Comparison of ENCODE assay signal across 7 mouse cellular contexts in genomic region chr13:49306771-49307310, GRCm38 (mm10). TPM values are rescaled to one million over a fixed set of nuclear protein-coding genes. Genes with fewer than 3 reads are reported as not detected.
DNase-seq lines count a peak whose midpoint lies in the region; ATAC-seq and TF ChIP-seq lines count a peak whose summit lies in the region.

No protein-coding gene starts in this region.

- peaks cover 30% of the 10 kb centered on the region for H3K4me1 ChIP-seq in embryonic facial prominence, embryonic 10.5 days
- peaks cover 3% of the 10 kb centered on the region; the same call in 1 of the 2 replicates for H3K4me1 ChIP-seq in intestine, postnatal 0 days (replicated peaks; ENCODE audit: control insufficient read depth, insufficient read depth, low read length)
- peaks cover 7% of the 10 kb centered on the region; the same call in 1 of the 2 replicates for H3K4me1 ChIP-seq in small intestine, adult 2 months (ENCODE audit: control insufficient read depth, insufficient read depth, insufficient read length, low read length)

- H3K36me3 ChIP-seq in embryonic facial prominence, embryonic 10.5 days (replicated peaks): no peaks in the 10 kb centered on the region; the same call in 1 of the 2 replicates
- no peaks in the 10 kb centered on the region for H3K36me3 ChIP-seq in intestine, postnatal 0 days (ENCODE audit: control insufficient read depth, insufficient read depth)
- H3K36me3 ChIP-seq in small intestine, adult 2 months (ENCODE audit: control insufficient read depth, insufficient read depth, low read length): no peaks in the 10 kb centered on the region

- no peak for TF ChIP-seq POLR2A in small intestine, adult 2 months (IDR thresholded peaks at IDR 0.05; ENCODE audit: low read depth, low read length)

- no peak for TF ChIP-seq CTCF in left cerebral cortex, adult 2 months (IDR thresholded peaks at IDR 0.05)
- no peak for TF ChIP-seq CTCF in intestine, postnatal 0 days (IDR thresholded peaks at IDR 0.05; ENCODE audit: low read depth)
- no peak for TF ChIP-seq CTCF in small intestine, adult 2 months (IDR thresholded peaks at IDR 0.05; ENCODE audit: extremely low read depth, insufficient read length, insufficient replicate concordance, low read depth, low read length)

- intact Hi-C loops in left cerebral cortex, adult 2 months (cut with DNase I): no loop called here
- intact Hi-C loops in left cerebral cortex, postnatal 36 days (cut with DNase I): no loop called here
- intact Hi-C loops in gastrocnemius, postnatal 14 days (cut with DNase I; ENCODE audit: low total_unique reads): no loop called here

- H3K27ac ChIP-seq in left cerebral cortex, adult 2 months: peak overlapping the region; percentile 71
- H3K27ac ChIP-seq in embryonic facial prominence, embryonic 10.5 days (replicated peaks): peak overlapping the region; percentile 75
- H3K27ac ChIP-seq in intestine, postnatal 0 days (ENCODE audit: low read depth, low read length): no peak overlapping the region
- H3K27ac ChIP-seq in small intestine, adult 2 months (ENCODE audit: insufficient read depth, low read depth, low read length): peak overlapping the region; percentile 45

- no peak for ATAC-seq in intestine, postnatal 0 days

- no peak overlapping the region for H3K9ac ChIP-seq in intestine, postnatal 0 days (ENCODE audit: low read depth, low read length)

- 62% methylated on average over 7 of the region's 7 CpGs for WGBS in embryonic facial prominence, embryonic 10.5 days
- 37% methylated on average over 7 of the region's 7 CpGs for WGBS in intestine, postnatal 0 days
- WGBS in small intestine, adult 2 months: 51% methylated on average over 7 of the region's 7 CpGs

- no peak overlapping the region for H3K4me3 ChIP-seq in left cerebral cortex, adult 2 months
- H3K4me3 ChIP-seq in embryonic facial prominence, embryonic 10.5 days: no peak overlapping the region
- H3K4me3 ChIP-seq in intestine, postnatal 0 days (ENCODE audit: low read depth, low read length): no peak overlapping the region
- H3K4me3 ChIP-seq in small intestine, adult 2 months (ENCODE audit: low read depth, low read length): peak overlapping the region; percentile 40

- no peaks in the 10 kb centered on the region for H3K9me3 ChIP-seq in embryonic facial prominence, embryonic 10.5 days
- H3K9me3 ChIP-seq in intestine, postnatal 0 days (ENCODE audit: control insufficient read depth): no peaks in the 10 kb centered on the region

- DNase-seq in left cerebral cortex, adult 2 months (ENCODE audit: extremely low spot score in 1 of 2, low spot score in 2 of 2): no peak
- DNase-seq in left cerebral cortex, postnatal 36 days (ENCODE audit: low spot score in 2 of 2): no peak
- no peak for DNase-seq in embryonic facial prominence, embryonic 10.5 days (ENCODE audit: low spot score)
- DNase-seq in gastrocnemius, postnatal 14 days: no peak
- DNase-seq in neural tube, embryonic 10.5 days (ENCODE audit: extremely low spot score, low spot score): no peak

- H3K27me3 ChIP-seq in embryonic facial prominence, embryonic 10.5 days (replicated peaks; ENCODE audit: low read depth, poor library complexity, severe bottlenecking): no peaks in the 10 kb centered on the region
- no peaks in the 10 kb centered on the region for H3K27me3 ChIP-seq in intestine, postnatal 0 days (replicated peaks; ENCODE audit: control insufficient read depth, insufficient read depth, low read length)
- H3K27me3 ChIP-seq in small intestine, adult 2 months (ENCODE audit: control insufficient read depth, insufficient read depth, low read length): no peaks in the 10 kb centered on the region

- peak overlapping the region; percentile 45 for H3K4me2 ChIP-seq in intestine, postnatal 0 days (replicated peaks; ENCODE audit: low read depth)

RNA-seq across cellular contexts. Expression of gene Fgd3, which starts 13.3 kb away (rescaled TPM):
- total RNA-seq in left cerebral cortex, adult 2 months (2021): 1 to 10 TPM; 6.7 to 7.1 TPM
- 1 to 10 TPM; 6.6 to 7.8 TPM for total RNA-seq in left cerebral cortex, postnatal 36 days (2021)
- polyA plus RNA-seq in embryonic facial prominence, embryonic 10.5 days (2016; fragmentation: Nextera tagmentation; extraction: Ambion mirVana): 1.2 and 1.3 TPM in 2 replicates
- 0.60 and 0.61 TPM in 2 replicates for polyA plus RNA-seq in intestine, postnatal 0 days (2015; fragmentation: Nextera tagmentation; extraction: Ambion mirVana)
- 1.4 and 2.2 TPM in 2 replicates for polyA plus RNA-seq in small intestine, adult 2 months (2012; rRNA removed)
- total RNA-seq in gastrocnemius, postnatal 14 days (2021): 1 to 10 TPM in 1 of 2 experiments, under 1 TPM in 1; 0.93 to 1.3 TPM

RNA-seq across cellular contexts. Expression of gene Bicd2, which starts 34.5 kb away (rescaled TPM):
- 10 to 100 TPM; 53.9 to 54.6 TPM for total RNA-seq in left cerebral cortex, adult 2 months (2021)
- total RNA-seq in left cerebral cortex, postnatal 36 days (2021): 10 to 100 TPM; 45.2 to 55.9 TPM
- 32.6 and 33.3 TPM in 2 replicates for polyA plus RNA-seq in embryonic facial prominence, embryonic 10.5 days (2016; fragmentation: Nextera tagmentation; extraction: Ambion mirVana)
- 8.9 and 9.3 TPM in 2 replicates for polyA plus RNA-seq in intestine, postnatal 0 days (2015; fragmentation: Nextera tagmentation; extraction: Ambion mirVana)
- 7.9 and 10.0 TPM in 2 replicates for polyA plus RNA-seq in small intestine, adult 2 months (2012; rRNA removed)
- total RNA-seq in gastrocnemius, postnatal 14 days (2021): 10 to 100 TPM; 20.5 to 21.2 TPM

RNA-seq across cellular contexts. Expression of gene Susd3, which starts 58.3 kb away (rescaled TPM):
- total RNA-seq in left cerebral cortex, adult 2 months (2021): 1 to 10 TPM; 1.8 to 2.2 TPM
- total RNA-seq in left cerebral cortex, postnatal 36 days (2021): 1 to 10 TPM; 2.4 to 2.7 TPM
- 1.2 and 1.7 TPM in 2 replicates for polyA plus RNA-seq in embryonic facial prominence, embryonic 10.5 days (2016; fragmentation: Nextera tagmentation; extraction: Ambion mirVana)
- polyA plus RNA-seq in intestine, postnatal 0 days (2015; fragmentation: Nextera tagmentation; extraction: Ambion mirVana): 0.65 and 1.3 TPM in 2 replicates
- 3.2 and 5.1 TPM in 2 replicates for polyA plus RNA-seq in small intestine, adult 2 months (2012; rRNA removed)
- under 1 TPM; 0.16 to 0.51 TPM for total RNA-seq in gastrocnemius, postnatal 14 days (2021)
